Mouse (Mus musculus) lung, embryonic 14.5 days (tissue): ENCODE measurements around the gene Frmd4b. TPM values are rescaled to one million over a fixed set of nuclear protein-coding genes. Genes with fewer than 3 reads are reported as not detected.

Experiments used
- ATAC-seq: fragments of 200-750 bp; cut with Nextera tagmentation; 2 replicates; pipeline ENCODE4 v1.8.0; 2017; ENCODE audit warnings: mild to moderate bottlenecking, moderate TSS enrichment, moderate library complexity; ENCODE audit not compliant: insufficient read depth
- DNase-seq: peaks from one replicate; pipeline ENCODE4 v3.0.0-alpha.2; 2015
- H3K27ac ChIP-seq: fragments of 300-500 bp; sonication (generic); 2 replicates; pipeline ENCODE4 v1.5.1; 2014; ENCODE audit warnings: low read depth, mild to moderate bottlenecking, moderate library complexity
- H3K27me3 ChIP-seq: fragments of 300-500 bp; sonication (generic); 2 replicates; pipeline ENCODE4 v1.6.1; 2014; ENCODE audit warnings: low read length, control low read depth; ENCODE audit not compliant: insufficient read depth
- H3K36me3 ChIP-seq: fragments of 300-500 bp; sonication (generic); 2 replicates; pipeline ENCODE4 v1.6.1; 2014; ENCODE audit warnings: control low read depth; ENCODE audit not compliant: insufficient read depth
- H3K4me1 ChIP-seq: fragments of 300-500 bp; sonication (generic); 2 replicates; pipeline ENCODE4 v1.6.1; 2014; ENCODE audit warnings: antibody characterized with exemption, control low read depth; ENCODE audit not compliant: insufficient read depth
- H3K4me2 ChIP-seq: fragments of 300-500 bp; sonication (generic); 2 replicates; pipeline ENCODE4 v1.6.1; 2014; ENCODE audit warnings: mild to moderate bottlenecking
- H3K4me3 ChIP-seq: fragments of 300-500 bp; sonication (generic); 2 replicates; pipeline ENCODE4 v1.5.1; 2014; ENCODE audit warnings: low read depth, low read length
- H3K9ac ChIP-seq: fragments of 300-500 bp; sonication (generic); 2 replicates; pipeline ENCODE4 v1.6.1; 2014
- H3K9me3 ChIP-seq: fragments of 300-500 bp; sonication (generic); 2 replicates; pipeline ENCODE4 v1.6.1; 2016; ENCODE audit warnings: low read depth, low read length, control low read depth
- CTCF ChIP-seq: IDR thresholded peaks from 2 replicates; pipeline ENCODE4 v1.5.1; 2016; ENCODE audit warnings: antibody characterized with exemption, low read depth
- WGBS: fragments of 180-500 bp; shearing (Covaris S2); extraction: QIAGEN DNeasy Blood & Tissue Kit; methylation state at CpG from one replicate; pipeline ENCODE4 v1.1.7; 2014; 5-methylcytosine and 5-hydroxymethylcytosine counted together
- polyA plus RNA-seq: library from polyadenylated mRNA; unstranded; fragments of >200 nt; fragmentation: Nextera tagmentation; extraction: Ambion mirVana; gene quantifications from 2 replicates; pipeline ENCODE4 v1.2.1, GENCODE M21; 2014

Frmd4b gene
- polyA plus RNA-seq, 1 experiment from 2014 or later: 20.8 TPM

DNA sequence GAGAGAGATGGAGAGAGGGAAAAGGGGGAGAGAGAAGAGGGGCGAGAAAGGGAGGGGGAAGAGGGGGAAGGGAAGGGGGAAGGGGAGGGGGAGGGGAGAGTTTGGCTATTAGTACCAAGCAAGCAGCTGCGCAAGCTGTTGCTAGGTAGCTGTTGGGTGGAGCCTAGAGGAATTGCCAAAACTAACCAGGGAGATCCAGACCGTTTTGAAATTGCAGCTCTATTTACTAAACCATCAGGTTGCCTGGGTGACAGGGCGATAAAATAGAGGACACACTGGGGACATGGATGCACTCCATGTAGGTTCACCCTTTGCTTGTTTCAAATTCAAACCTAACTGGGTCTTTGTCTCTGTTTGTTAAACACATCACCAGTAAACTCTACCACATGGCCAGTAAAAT is 341.0 kb downstream of the Frmd4b start:
- Histone ChIP-seq H3K27me3 (no peaks in the 10 kb centered on the region), H3K36me3 (no peaks in the 10 kb centered on the region), H3K4me2 (no peak overlapping the region), H3K4me3 (no peak overlapping the region), H3K9ac (no peak overlapping the region), H3K27ac (no peak overlapping the region), H3K9me3 (no peaks in the 10 kb centered on the region), H3K4me1 (peaks cover 3% of the 10 kb centered on the region; the same call in 1 of the 2 replicates)
- TF ChIP-seq CTCF: no peak
- no peak for ATAC-seq
- 27% methylated on average over 4 of the region's 4 CpGs for WGBS
- peak; percentile 39 for DNase-seq

DNA sequence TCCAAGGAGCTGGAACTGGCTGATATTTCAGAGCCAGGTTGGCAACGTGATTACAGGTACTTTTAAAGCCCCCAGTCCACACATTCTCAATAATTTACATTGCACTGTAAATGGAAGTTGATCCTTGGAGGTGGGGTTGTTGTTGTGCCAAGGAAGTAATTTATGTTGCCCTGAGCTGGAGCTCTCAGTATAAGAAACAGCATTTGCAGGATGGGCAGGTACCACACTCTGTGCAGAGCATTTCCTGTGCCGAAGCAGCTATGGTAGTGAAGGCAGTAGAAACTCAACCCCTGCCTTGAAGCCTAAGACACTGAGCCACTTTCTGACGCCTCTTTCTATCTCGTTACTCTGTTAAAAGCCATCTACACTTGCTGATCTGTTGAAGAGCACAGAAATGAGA is 341.6 kb downstream of the Frmd4b start:
- no peak for ATAC-seq
- WGBS: 56% methylated on average over 4 of the region's 4 CpGs
- no peaks in the 10 kb centered on the region for H3K9me3 ChIP-seq
- no peak overlapping the region for H3K27ac ChIP-seq
- H3K36me3 ChIP-seq: no peaks in the 10 kb centered on the region
- H3K27me3 ChIP-seq: no peaks in the 10 kb centered on the region
- no peak for DNase-seq
- peaks cover 3% of the 10 kb centered on the region; the same call in 1 of the 2 replicates for H3K4me1 ChIP-seq
- no peak overlapping the region for H3K4me3 ChIP-seq
- no peak overlapping the region for H3K4me2 ChIP-seq
- no peak overlapping the region for H3K9ac ChIP-seq
- TF ChIP-seq CTCF: no peak

DNA sequence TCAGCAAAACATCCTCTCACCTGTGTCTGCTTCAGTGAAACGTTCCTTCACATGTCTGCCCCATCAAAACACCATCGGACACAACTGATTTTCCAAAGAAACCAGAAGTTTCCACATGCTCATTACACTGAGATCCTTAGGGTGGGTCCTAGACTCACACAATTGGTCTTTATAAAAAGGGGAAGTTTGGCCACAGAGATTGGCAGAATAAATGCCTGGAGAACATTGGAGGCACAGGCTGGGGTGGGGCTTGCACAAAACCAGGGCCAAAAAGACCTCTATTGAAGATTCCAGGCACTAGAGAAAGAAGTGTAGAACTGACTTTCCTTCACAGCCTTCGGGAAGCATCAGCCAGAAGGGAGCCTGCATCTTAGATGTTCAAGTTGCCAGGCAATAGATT is 343.6 kb downstream of the Frmd4b start:
- Histone ChIP-seq H3K4me2 (no peak overlapping the region), H3K36me3 (no peaks in the 10 kb centered on the region), H3K27ac (no peak overlapping the region), H3K27me3 (no peaks in the 10 kb centered on the region), H3K4me1 (peaks cover 3% of the 10 kb centered on the region; the same call in 1 of the 2 replicates), H3K9ac (no peak overlapping the region), H3K4me3 (no peak overlapping the region), H3K9me3 (no peaks in the 10 kb centered on the region)
- no peak for ATAC-seq
- DNase-seq: no peak
- 71% methylated on average over 3 of the region's 3 CpGs for WGBS
- no peak for TF ChIP-seq CTCF

DNA sequence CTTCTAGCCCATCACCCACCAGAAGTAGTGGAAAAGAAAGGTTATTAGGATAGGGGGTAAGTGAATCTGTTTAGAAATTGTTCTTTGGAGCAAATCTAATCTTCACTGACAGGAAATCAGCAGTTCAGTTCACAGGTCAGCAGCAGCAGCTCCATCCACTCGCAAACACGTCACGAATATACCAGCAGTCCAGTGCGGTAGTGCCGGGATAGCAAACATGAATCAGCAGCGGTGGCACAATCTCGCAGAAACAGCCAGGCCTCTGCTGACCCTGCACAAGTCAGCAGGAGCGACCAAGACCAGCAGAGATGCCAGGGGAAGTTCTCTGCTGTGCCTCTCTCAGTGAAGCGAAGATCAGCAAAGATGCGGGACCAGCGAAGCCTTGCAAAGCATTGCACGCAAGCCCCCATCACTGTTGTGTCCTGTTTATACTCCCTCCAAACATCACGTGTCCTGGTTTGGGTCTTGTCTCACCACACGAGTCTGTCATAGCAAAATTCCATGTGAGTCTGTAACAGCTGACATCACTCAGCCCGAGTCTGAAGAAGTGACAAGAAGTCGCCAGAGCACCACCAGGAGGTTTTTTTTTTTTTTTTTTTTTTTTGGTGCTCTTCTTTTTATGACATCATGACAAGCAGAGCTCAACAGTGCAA is 344.2 kb downstream of the Frmd4b start:
- H3K9ac ChIP-seq: no peak overlapping the region
- TF ChIP-seq CTCF: no peak
- peak; percentile 77 for DNase-seq
- no peaks in the 10 kb centered on the region for H3K27me3 ChIP-seq
- no peaks in the 10 kb centered on the region for H3K4me1 ChIP-seq
- no peaks in the 10 kb centered on the region for H3K36me3 ChIP-seq
- 47% methylated on average over 16 of the region's 16 CpGs for WGBS
- no peak overlapping the region for H3K4me3 ChIP-seq
- H3K27ac ChIP-seq: peak overlapping the region; percentile 52
- ATAC-seq: peak; percentile 71
- peak overlapping the region; percentile 21; the same call in 1 of the 2 replicates for H3K4me2 ChIP-seq
- no peaks in the 10 kb centered on the region for H3K9me3 ChIP-seq

DNA sequence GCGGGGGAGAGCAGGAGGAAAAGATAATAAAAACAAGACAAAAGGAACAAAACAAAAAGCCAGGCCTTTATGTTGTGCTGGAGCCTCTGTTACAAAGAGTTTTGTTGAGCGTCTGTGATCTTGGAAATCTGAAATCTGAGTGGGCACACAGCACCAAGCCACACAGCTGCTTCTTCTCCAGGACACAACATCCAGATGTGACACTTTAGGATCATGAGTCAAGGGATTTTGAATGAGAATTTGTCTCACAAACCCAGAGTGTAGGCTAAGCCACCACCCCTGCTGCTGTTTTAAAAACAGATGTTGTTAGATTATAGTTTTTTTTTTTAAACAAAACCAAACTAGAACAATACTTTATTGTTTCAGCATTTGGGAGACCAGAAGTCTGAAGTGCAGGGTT is 345.0 kb downstream of the Frmd4b start:
- no peaks in the 10 kb centered on the region for H3K9me3 ChIP-seq
- no peaks in the 10 kb centered on the region for H3K4me1 ChIP-seq
- no peak for TF ChIP-seq CTCF
- H3K36me3 ChIP-seq: no peaks in the 10 kb centered on the region
- H3K9ac ChIP-seq: no peak overlapping the region
- ATAC-seq (peak; percentile 69), DNase-seq (peak; percentile 86)
- H3K4me3 ChIP-seq: no peak overlapping the region
- peak overlapping the region; percentile 52 for H3K27ac ChIP-seq
- no peak overlapping the region for H3K4me2 ChIP-seq
- 50% methylated on average over 2 of the region's 2 CpGs for WGBS
- H3K27me3 ChIP-seq: no peaks in the 10 kb centered on the region

DNA sequence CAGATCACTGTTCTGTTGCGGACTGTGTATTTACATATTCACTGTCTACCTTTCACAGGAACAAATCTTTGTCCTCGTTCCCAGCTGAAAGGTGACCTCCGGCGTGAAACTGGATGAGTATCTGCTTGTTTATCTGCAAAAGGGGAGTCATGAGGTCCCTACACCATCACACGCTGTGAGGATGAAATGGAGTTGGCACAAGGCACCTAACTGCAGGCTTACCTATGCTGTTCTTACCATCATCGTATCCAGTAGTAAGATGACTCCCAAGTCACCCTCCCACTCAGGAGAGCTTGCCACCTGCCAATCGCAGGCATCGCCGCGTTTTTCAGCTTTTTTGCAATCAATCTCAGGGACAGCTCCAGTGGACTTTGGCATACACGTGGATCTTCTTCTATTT is 347.7 kb downstream of the Frmd4b start:
- ATAC-seq (no peak), DNase-seq (no peak)
- H3K4me2 ChIP-seq: no peak overlapping the region
- H3K9me3 ChIP-seq: no peaks in the 10 kb centered on the region
- no peak overlapping the region for H3K9ac ChIP-seq
- no peaks in the 10 kb centered on the region for H3K27me3 ChIP-seq
- H3K27ac ChIP-seq: no peak overlapping the region
- 70% methylated on average over 11 of the region's 11 CpGs for WGBS
- no peaks in the 10 kb centered on the region for H3K4me1 ChIP-seq
- H3K4me3 ChIP-seq: no peak overlapping the region
- TF ChIP-seq CTCF: no peak
- no peaks in the 10 kb centered on the region for H3K36me3 ChIP-seq

DNA sequence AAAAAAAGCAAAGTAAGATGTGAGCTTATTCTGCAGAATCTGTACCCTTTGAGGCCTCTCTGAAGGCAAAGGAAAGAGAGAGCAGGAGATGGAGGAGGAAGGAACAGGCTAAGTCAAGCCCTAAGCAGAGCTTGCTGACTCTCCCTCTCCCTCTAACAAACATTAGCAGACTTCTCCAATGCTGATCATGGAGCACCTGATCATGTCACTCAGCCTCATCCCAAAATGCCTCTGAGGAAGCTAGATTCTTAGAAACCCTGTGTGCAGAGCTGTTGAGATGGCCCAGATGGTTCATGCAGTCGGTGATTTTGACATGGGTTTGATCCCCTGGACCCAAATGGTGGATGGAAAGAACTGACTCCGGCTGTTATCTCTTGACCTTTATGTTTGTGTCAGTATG is 350.2 kb downstream of the Frmd4b start:
- H3K9ac ChIP-seq: no peak overlapping the region
- H3K27me3 ChIP-seq: no peaks in the 10 kb centered on the region
- ATAC-seq (no peak), DNase-seq (no peak)
- 68% methylated on average over 2 of the region's 2 CpGs for WGBS
- H3K4me2 ChIP-seq: no peak overlapping the region
- H3K4me1 ChIP-seq: no peaks in the 10 kb centered on the region
- H3K9me3 ChIP-seq: no peaks in the 10 kb centered on the region
- H3K27ac ChIP-seq: no peak overlapping the region
- no peaks in the 10 kb centered on the region for H3K36me3 ChIP-seq
- no peak for TF ChIP-seq CTCF
- H3K4me3 ChIP-seq: no peak overlapping the region

DNA sequence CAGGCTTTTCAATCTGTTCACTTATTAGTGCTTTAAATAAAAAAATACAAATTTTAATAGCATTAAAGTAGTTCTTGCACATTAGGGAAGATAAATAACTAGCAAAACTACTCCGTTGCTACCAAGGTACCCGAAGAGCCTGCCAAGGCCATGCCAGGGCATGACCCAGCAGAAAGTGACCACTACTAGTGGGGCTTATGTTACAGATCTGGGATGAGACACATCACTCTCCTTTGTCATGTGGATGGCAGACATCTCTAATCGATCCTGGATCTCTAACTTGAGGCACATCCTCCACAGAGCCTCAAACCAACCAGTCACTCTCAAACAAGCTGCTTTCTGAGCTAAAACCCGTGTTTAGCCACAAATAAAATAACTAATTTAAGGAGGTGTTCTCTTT is 350.7 kb downstream of the Frmd4b start:
- no peaks in the 10 kb centered on the region for H3K4me1 ChIP-seq
- no peak overlapping the region for H3K9ac ChIP-seq
- no peaks in the 10 kb centered on the region for H3K9me3 ChIP-seq
- no peak overlapping the region for H3K4me2 ChIP-seq
- H3K27me3 ChIP-seq: no peaks in the 10 kb centered on the region
- WGBS: 66% methylated on average over 4 of the region's 4 CpGs
- H3K36me3 ChIP-seq: no peaks in the 10 kb centered on the region
- H3K27ac ChIP-seq: no peak overlapping the region
- no peak overlapping the region for H3K4me3 ChIP-seq
- no peak for ATAC-seq
- TF ChIP-seq CTCF: no peak
- DNase-seq: no peak
